Mouse (Mus musculus) frontal cortex, postnatal 14 days (tissue): Measurements from ENCODE around the gene Far2.
"Not testable (repeated sequence)": the region's sequence is repeated elsewhere in the genome, so short reads cannot be mapped to it uniquely, and the experiment has no call there.

Source experiments
- DNase-seq, 2 experiments: peaks; one replicate each; pipeline ENCODE4 v3.0.0; 2022; ENCODE audit warnings: low spot score in 2 of 2

Far2 gene

GRCm38 (mm10) chr6:148117696-148118095 is 70.6 kb downstream of the Far2 start:
- no peak for DNase-seq

- DNase-seq: no peak
Observed at GRCm38 (mm10) chr6:148120703-148121102, 73.6 kb downstream of the Far2 start.

DNA sequence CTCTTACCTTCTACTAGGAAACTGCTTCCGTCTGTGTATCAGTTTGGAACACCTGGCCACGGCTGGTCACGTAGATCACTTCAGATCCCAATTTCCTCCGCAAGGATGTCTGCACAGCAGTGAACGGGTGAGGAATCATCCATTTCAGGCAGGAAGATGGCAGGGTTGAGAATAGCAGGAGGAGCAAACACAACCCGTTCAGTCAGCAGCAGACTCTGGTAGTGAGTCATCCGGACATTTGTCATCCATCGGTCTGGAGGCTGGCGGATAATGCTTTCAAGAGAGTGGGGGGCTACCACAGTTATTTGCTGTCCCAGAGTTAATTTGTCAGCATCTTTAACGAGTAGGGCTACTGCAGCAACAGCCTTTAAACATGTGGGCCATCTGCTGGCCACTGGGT is 79.8 kb downstream of the Far2 start:
- DNase-seq: not testable (repeated sequence)

DNA sequence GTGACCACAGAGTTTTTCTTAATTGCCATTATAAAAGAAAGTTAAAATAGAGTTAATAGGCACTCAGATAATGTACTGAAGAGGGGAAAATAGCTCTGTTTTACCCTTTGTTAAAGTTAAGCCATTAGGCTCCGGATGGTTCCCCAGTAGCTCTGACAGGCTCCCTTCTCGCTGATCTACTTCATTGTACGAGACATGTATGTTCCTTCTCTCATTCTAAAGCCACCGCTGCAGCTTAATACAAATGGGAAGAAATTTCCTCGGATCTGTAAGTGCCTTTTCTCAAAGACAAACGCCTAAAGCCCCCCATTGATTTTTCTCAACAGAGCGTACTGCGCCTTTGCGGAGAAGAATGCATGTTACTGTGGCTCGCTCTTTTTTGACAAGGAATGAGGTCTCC is 85.3 kb downstream of the Far2 start:
- DNase-seq: no peak

DNA sequence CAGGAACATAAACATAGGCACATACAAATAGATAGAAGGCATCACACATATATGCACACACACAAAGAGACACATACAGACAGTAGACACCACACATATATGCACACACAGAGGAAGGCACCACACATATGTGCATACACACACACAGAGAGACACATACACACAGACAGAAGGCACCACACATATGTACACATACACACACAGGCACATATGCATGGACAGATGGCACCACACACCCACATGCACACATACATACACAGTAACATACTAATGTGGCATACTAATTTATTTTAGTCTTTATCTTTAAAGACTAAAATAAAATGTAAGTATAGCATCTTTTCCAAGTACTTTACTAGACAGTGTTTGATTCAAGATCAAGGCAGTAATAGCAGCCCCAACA is 86.5 kb downstream of the Far2 start:
- DNase-seq: no peak

GRCm38 (mm10) chr6:148135769-148136382 is 88.8 kb downstream of the Far2 start:
- peak; percentile 61 to 77 for DNase-seq

GRCm38 (mm10) chr6:148139288-148139995 is 92.4 kb downstream of the Far2 start:
- DNase-seq: no peak

DNA sequence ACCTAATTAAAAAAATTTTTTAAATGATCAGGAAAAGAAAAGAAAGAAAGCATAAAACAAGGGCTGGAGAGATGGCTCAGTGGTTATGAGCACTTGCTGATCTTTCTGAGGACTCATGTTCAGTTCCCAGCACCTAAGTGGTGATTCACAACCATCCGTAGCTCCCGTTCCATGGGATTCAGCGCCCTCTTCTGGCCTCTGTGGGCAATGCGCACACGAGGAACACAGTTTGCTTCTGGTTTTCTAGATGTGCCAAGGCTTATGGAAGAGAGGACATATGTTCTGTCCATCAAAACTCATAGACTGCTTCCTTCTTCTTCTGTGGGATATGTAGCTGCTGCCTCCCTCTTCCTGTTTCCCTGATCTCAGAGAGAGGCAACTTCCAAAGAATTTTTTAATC is 94.8 kb downstream of the Far2 start:
- DNase-seq: no peak

DNA sequence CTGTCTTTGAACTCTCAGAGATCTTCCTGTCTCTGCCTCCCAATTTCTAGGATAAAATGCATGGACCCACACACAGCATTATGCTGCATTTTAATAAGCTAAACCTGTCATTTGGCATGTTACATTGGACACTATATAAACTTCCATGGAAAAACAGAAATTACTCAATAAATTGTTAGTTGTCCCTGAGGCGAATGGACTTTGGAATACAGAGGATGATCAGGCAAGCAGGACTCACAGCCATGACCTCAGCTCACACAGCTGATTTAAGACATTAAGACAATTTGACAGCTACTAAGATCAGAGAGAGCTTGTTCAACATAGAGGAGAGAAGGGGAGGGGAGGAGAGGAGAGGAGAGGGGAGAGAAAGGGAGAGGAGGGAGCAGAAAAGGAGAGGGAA is 95.4 kb downstream of the Far2 start:
- DNase-seq: no peak

- DNase-seq: not testable (repeated sequence)
Observed at GRCm38 (mm10) chr6:148152305-148152704, 105.2 kb downstream of the Far2 start.

DNA sequence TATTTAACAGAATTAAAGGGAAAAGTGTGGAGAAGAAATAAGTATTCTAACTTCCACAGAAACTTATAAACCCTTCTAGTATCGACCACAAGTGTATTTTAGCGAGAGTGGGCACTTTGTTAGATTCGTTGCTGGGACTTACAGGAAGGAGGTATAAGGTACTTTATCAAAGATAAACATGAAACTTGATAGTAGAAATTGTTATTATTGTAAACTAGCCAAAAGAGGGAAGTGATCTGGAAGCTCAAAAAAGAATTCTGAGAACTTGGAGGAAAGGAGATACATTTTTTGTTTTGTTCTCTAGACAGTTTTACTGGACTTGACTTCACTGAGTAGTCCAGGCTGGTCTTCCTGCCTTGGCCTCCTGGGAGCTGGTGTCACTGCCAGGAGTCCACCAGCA is 125.8 kb downstream of the Far2 start:
- DNase-seq: no peak

- DNase-seq: no peak
Observed at GRCm38 (mm10) chr6:148185694-148186093, 138.6 kb downstream of the Far2 start.

- no peak for DNase-seq
Observed at GRCm38 (mm10) chr6:148193972-148194701, 147.1 kb downstream of the Far2 start.

- no peak for DNase-seq
Observed at GRCm38 (mm10) chr6:148199177-148199576, 152.1 kb downstream of the Far2 start.

GRCm38 (mm10) chr6:148199729-148200128 is 152.7 kb downstream of the Far2 start:
- DNase-seq: no peak

DNA sequence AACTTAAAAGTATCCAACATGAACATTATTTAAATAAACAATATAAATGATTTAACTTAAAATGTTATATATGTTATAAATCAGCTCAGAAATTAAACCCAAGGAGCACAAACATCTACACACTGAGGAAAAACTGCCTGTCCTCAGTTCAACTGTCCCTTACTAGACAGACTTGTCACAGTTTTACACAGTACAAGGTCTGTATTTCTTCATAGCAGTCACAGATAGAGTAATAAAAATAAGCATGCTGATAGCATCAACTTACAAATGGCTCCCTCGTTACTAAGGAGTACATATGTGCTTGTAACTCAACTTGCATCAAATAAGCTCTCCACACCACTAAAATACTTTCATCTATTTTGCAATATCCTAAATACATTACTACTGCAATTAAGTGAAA is 158.1 kb downstream of the Far2 start:
- no peak for DNase-seq

GRCm38 (mm10) chr6:148207522-148207921 is 160.5 kb downstream of the Far2 start:
- no peak for DNase-seq

GRCm38 (mm10) chr6:148211391-148211876 is 164.4 kb downstream of the Far2 start:
- DNase-seq: peak in 1 of 2 experiments; percentile 15

GRCm38 (mm10) chr6:148211897-148212680 is 165.0 kb downstream of the Far2 start, which contains the start of gene Ergic2:
Gene Ergic2 (minus strand): TSS chr6:148212374.
- DNase-seq: peak; percentile 98

- DNase-seq: peak; percentile 26 to 47
Observed at GRCm38 (mm10) chr6:148214765-148215164, 167.7 kb downstream of the Far2 start.

- DNase-seq: no peak
Observed at GRCm38 (mm10) chr6:148216752-148217151, 169.7 kb downstream of the Far2 start.
